Mouse (Mus musculus) gastrocnemius, adult 18-20 months (tissue): Measurements from ENCODE around the gene Scai. TPM values are rescaled to one million over a fixed set of nuclear protein-coding genes. Genes with fewer than 3 reads are reported as not detected.
A peak's percentile ranks its signal among the peaks of the same experiment; 100 is the strongest.
"Not testable (repeated sequence)": the region's sequence is repeated elsewhere in the genome, so short reads cannot be mapped to it uniquely, and the experiment has no call there.

Source experiments
- DNase-seq: peaks from one replicate; pipeline ENCODE4 v3.0.0; 2021; ENCODE audit warnings: low spot score
- total RNA-seq, 2 experiments: library from RNA; stranded (reverse); gene quantifications; 2 replicates each; pipeline ENCODE4 v1.2.3; 2021

The Scai gene
- total RNA-seq, 2 experiments from 2014 or later: 1.9 to 2.4 TPM

- DNase-seq: peak; percentile 56
Measured at GRCm38 (mm10) chr2:39140586-39141455, 49.7 kb downstream of the Scai start.

- DNase-seq: no peak
Measured at GRCm38 (mm10) chr2:39129526-39130326, 60.8 kb downstream of the Scai start.

GRCm38 (mm10) chr2:39124167-39124566 is 66.4 kb downstream of the Scai start:
- no peak for DNase-seq

- DNase-seq: no peak
Measured at GRCm38 (mm10) chr2:39121137-39121536, 69.4 kb downstream of the Scai start.

- no peak for DNase-seq
Measured at GRCm38 (mm10) chr2:39116583-39116982, 74.0 kb downstream of the Scai start.

GRCm38 (mm10) chr2:39114093-39114492 is 76.4 kb downstream of the Scai start:
- no peak for DNase-seq

GRCm38 (mm10) chr2:39110514-39110913 is 80.0 kb downstream of the Scai start:
- DNase-seq: no peak

- not testable (repeated sequence) for DNase-seq
Measured at GRCm38 (mm10) chr2:39109712-39110111, 80.8 kb downstream of the Scai start.

- not testable (repeated sequence) for DNase-seq
Measured at GRCm38 (mm10) chr2:39099951-39100350, 90.6 kb downstream of the Scai start.

GRCm38 (mm10) chr2:39097993-39098392 is 92.5 kb downstream of the Scai start:
- DNase-seq: no peak

- no peak for DNase-seq
Measured at GRCm38 (mm10) chr2:39091966-39092365, 98.6 kb downstream of the Scai start.

- DNase-seq: no peak
Measured at GRCm38 (mm10) chr2:39082706-39083105, 107.8 kb downstream of the Scai start.

- no peak for DNase-seq
Measured at GRCm38 (mm10) chr2:39070666-39071065, 119.9 kb downstream of the Scai start.

GRCm38 (mm10) chr2:39069096-39069495 is 121.4 kb downstream of the Scai start:
- DNase-seq: no peak

- peak; percentile 85 for DNase-seq
Measured at GRCm38 (mm10) chr2:39065400-39065987, 125.0 kb downstream of the Scai start, which contains the start of gene Golga1. Gene Golga1 (minus strand): TSS chr2:39065541.

- no peak for DNase-seq
Measured at GRCm38 (mm10) chr2:39064687-39065399, 125.7 kb downstream of the Scai start.

GRCm38 (mm10) chr2:39048515-39048914 is 142.0 kb downstream of the Scai start:
- no peak for DNase-seq

- DNase-seq: no peak
Measured at GRCm38 (mm10) chr2:39040215-39040614, 150.3 kb downstream of the Scai start.

GRCm38 (mm10) chr2:39031611-39032010 is 158.9 kb downstream of the Scai start:
- no peak for DNase-seq

- no peak for DNase-seq
Measured at GRCm38 (mm10) chr2:39020004-39020403, 170.5 kb downstream of the Scai start.

- no peak for DNase-seq
Measured at GRCm38 (mm10) chr2:39016581-39016980, 174.0 kb downstream of the Scai start.
